Mouse (Mus musculus): ENCODE results near the gene Atp2b2.

Atp2b2 gene

DNA sequence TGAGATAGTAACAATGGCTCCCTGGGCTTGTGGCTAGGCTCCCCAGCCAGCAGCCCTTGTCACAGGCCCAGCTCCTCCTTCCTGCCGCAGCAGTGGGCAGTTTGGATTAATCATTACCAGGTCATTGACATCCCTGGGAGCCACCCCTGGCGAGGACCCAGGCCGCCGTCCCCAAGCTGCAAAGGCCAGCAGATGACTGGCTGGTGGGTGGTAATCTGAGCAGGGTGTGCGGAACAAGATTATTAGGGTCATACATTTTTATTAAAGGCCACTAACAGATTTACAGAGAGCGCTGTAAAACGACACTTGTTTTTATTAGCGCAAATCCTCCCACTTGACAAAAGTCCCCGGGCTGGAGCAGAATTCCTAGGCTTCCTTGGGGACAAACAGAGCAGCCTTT lies 29.6 kb downstream of the Atp2b2 start:
- no peak for DNase-seq (ENCODE audit: low read depth, low spot score)

GRCm38 (mm10) chr6:114011976-114012375 lies 30.4 kb downstream of the Atp2b2 start:
- no peak for DNase-seq (ENCODE audit: low read depth, low spot score)

- no peak for DNase-seq (ENCODE audit: low read depth, low spot score)
Observed at GRCm38 (mm10) chr6:114003796-114004195, 38.6 kb downstream of the Atp2b2 start.

- no peak for DNase-seq (ENCODE audit: low read depth, low spot score)
Observed at GRCm38 (mm10) chr6:114000928-114001327, 41.5 kb downstream of the Atp2b2 start.

DNA sequence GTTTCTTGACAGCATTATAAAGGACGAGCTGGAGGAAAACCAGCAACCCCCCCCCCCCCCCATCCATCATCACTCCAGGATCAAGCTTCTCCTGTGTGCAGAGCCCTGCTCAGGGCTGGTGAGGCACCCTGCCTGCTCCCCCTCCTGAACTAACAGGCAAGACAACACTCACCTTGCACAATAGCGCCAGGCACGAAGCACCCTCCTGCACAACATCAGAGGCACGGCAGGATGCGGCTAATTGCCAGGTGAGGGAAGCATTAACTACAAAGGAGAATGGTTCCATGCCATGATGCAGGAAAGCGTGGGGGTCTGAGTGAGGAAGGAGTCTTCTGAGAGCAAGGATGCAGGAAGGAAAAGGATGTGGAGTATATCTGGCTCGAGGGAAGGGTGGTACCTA lies 42.1 kb downstream of the Atp2b2 start:
- no peak for DNase-seq (ENCODE audit: low read depth, low spot score)

DNA sequence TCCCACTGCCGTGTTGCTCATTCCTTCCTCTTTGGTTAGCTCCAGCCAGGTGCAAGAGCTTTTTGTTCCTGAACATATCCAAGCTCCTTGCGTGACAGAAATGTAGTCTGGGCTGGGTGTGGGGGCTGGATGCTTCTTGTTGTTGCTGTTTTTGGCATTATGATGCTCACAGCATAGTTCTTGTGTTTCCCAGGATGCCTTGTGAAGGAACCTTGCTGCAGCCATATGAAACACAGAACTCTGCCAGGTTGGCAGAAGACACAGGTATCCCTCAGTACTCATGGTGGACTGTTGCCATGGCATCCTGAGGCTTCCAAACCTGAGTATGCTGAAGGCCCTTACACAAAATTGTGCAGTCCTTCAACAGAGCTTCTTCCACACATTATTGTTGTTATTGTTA lies 44.0 kb downstream of the Atp2b2 start:
- no peak for DNase-seq (ENCODE audit: low read depth, low spot score)

DNA sequence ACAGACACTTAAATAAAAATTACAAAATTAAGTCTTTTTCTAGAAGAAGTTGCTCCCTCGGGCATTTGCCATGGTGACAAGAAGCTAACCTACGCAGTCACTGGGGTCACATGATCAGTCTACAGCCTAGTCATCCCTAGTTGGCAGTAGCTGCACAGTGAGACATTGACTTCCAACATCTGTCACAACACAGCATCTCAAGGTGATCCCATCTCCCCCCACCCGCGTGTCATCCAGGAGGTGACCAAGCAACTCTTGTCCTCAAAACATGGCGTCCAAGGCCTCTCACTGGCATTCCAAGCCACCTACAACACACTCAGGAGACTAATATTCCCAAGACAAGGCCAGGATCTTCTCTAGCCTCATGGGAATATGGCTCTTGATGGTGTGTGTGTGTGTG lies 48.2 kb downstream of the Atp2b2 start:
- no peak for DNase-seq (ENCODE audit: low read depth, low spot score)

GRCm38 (mm10) chr6:113992101-113992500 lies 50.3 kb downstream of the Atp2b2 start:
- no peak for DNase-seq (ENCODE audit: low read depth, low spot score)

DNA sequence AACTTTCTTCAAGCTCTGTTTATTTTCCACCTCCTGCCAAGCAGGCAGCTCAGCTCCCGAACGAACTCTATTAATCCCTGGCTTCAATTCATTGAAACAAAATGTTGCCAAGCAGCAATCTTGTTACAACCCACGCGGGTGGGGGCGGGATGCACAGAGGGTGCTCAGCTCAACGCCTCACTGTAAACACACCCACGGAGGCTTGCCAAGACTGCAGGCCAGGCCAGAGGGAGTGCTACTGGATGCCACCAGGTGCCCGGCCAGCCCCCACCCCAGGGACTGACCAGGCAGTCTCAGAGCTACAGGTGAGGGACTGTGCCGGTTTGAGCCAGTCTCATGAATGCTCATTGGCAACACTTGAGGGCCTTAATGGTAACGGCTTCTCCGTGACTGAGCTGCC lies 50.9 kb downstream of the Atp2b2 start:
- no peak for DNase-seq (ENCODE audit: low read depth, low spot score)

GRCm38 (mm10) chr6:113990044-113990443 lies 52.4 kb downstream of the Atp2b2 start:
- no peak for DNase-seq (ENCODE audit: low read depth, low spot score)

DNA sequence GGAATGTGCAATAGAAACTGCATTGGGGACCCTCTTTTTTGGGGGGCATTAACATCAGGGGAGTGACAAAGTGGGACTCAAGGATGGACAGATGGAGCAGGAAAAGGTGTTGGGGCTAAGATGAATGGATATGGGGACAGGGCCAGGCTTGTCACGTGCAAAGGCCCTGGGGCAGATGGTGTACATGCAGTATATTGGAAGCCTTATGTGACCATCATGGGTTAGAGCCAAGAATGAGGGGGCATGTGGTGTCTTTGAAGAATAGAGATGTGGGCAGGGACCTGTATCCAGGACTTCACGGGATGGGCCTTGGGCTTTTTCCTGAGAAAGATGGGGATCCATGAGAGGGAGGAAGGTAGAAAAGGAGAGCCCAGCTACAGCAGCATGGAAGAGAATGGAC lies 53.9 kb downstream of the Atp2b2 start:
- DNase-seq (ENCODE audit: low read depth, low spot score) = no peak

DNA sequence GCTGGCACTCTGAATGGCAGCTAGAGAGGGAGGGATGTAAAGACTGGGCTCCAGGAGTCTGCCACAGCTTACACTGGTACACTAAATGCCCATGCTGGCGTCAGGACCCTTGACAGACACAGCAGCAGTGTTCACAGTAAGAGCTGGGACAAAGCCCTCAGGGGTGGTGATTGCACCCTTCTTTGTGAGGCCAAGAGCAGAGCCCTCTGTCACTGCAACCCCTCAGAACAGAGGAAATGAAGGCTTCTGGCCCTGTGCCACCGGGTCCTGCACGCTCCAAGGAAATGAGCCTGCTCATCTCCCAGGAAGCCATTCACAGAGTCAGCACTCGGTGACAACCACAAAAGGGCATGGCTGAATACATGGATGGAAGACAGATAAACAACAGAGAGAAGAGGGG lies 55.7 kb downstream of the Atp2b2 start:
- no peak for DNase-seq (ENCODE audit: low read depth, low spot score)

DNA sequence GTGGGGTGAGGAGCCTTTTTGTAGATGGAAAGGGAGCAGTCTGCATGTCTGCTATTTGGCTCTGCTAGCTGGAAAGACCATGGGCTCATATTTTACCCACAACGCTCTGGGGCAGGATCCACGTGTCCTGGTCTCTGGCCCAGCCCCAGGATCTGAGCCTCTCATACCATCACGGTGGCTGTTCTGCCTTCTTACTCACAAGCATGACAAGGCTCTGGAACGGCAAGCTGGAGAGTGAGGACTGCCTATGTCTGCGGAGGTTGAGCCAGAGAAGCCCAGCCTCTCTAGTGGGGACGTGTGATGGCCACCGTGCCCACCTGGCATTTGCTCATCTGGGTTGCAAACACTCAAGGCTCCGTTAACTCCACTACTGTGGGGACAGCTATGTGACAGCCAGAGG lies 63.7 kb downstream of the Atp2b2 start:
- DNase-seq (ENCODE audit: low read depth, low spot score) = no peak

DNA sequence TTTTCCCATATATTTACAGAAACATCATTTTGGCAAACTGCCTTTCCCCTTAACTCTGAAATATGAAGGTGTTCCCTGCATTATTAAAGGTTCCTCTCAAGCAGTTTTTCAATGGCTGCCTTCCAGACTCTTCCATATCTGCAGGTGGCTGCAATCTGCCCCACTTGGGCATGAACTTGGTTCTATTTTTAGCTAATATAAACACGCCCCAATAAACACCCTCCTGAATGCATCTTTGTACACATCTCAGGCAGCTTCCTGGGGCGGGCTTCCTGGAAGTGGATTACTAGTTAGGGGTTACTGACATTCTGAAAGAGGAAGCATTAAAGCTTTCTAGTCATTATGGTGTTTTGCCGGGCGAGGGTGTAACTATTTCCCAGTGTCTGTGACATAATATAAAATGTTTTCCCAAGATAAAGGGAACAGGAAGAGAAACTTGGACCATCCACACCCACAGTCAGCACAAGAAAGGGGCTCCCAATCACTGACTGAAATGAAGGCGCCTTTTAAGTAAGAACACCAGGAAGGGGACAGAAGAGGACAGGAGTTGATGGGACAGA lies 64.2 kb downstream of the Atp2b2 start:
- DNase-seq (ENCODE audit: low read depth, low spot score) = no peak

GRCm38 (mm10) chr6:113970900-113971299 lies 71.5 kb downstream of the Atp2b2 start:
- DNase-seq (ENCODE audit: low read depth, low spot score) = no peak

- DNase-seq (ENCODE audit: low read depth, low spot score) = no peak
Observed at GRCm38 (mm10) chr6:113970464-113970863, 71.9 kb downstream of the Atp2b2 start.

DNA sequence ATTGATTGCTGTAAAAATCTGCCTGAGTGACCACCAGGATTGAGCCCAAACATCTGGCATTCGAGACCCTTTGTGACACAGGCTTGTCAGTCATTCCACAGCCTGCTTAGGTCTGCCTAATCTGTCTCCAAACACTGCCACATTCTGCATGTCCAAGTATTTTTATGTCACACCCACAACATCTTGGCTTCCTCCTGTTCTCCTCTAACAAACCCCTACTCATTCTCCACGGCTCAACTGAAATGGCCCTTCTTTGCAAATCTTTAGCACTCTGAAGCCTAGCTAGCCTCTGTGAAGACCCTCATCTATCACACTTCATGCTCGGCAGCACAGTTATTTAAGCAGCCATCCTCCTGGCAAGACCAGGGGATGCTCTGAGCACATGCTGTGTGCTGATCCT lies 72.7 kb downstream of the Atp2b2 start:
- DNase-seq (ENCODE audit: low read depth, low spot score) = no peak

DNA sequence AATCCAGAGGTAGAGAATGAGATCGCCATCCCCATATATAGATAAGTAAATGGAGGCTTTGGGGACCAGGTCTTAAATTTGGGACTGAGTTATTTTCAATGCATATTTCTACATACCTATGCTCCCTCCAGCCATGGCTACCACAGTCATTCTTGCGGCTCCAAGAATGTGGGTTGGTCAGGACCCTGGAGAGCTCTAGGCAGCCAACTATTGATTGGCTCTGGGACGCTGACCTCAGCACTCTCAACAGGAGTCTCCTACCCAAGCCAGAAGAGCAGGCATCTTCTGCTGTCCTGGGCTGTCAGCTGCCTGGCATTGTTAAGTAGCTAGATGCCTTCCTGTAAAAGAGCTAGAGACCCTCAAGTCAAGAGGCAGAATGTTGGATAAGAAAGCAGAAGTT lies 79.6 kb downstream of the Atp2b2 start:
- DNase-seq (ENCODE audit: low read depth, low spot score) = peak; percentile 55

GRCm38 (mm10) chr6:113961658-113962057 lies 80.8 kb downstream of the Atp2b2 start:
- no peak for DNase-seq (ENCODE audit: low read depth, low spot score)

DNA sequence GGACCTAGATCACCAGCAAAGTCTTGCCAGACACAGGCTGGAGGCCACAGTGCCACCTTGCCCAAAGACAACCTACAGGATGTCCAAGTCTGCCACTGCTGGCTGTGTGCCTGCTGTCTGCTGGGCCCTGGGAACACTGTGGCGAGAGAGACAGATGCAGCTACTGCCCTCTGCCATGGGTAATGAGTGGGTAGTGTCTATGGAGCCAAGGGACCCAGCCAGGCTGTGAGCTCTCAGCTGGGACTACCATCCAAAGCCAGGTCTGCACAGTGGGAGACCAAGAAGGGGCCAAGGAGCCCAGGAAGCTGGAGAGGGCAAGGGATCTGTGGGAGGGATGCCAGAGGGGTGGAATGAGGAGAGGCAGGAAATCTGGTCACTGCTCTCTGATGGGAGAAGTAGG lies 83.1 kb downstream of the Atp2b2 start:
- DNase-seq (ENCODE audit: low read depth, low spot score) = no peak

- no peak for DNase-seq (ENCODE audit: low read depth, low spot score)
Observed at GRCm38 (mm10) chr6:113958714-113959113, 83.7 kb downstream of the Atp2b2 start.

DNA sequence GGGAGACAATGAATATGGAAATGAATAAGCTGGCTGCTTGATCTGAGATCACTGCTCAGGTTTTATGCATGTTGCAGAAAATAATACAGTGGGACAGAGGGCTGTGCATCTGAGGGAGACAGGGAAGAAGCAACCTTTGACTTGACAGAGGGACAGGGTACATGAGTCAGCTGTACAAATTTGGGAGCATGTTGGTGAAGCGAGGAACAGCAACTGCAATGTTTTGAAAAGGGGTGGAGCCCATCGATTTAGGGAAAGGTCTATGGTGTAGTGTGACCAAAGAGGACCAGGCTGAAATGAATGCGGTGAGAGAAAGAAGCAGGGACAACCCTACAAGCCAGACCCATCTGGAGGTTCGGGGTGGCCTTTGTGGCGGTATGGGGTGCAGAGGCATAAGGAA lies 84.4 kb downstream of the Atp2b2 start:
- DNase-seq (ENCODE audit: low read depth, low spot score) = no peak

DNA sequence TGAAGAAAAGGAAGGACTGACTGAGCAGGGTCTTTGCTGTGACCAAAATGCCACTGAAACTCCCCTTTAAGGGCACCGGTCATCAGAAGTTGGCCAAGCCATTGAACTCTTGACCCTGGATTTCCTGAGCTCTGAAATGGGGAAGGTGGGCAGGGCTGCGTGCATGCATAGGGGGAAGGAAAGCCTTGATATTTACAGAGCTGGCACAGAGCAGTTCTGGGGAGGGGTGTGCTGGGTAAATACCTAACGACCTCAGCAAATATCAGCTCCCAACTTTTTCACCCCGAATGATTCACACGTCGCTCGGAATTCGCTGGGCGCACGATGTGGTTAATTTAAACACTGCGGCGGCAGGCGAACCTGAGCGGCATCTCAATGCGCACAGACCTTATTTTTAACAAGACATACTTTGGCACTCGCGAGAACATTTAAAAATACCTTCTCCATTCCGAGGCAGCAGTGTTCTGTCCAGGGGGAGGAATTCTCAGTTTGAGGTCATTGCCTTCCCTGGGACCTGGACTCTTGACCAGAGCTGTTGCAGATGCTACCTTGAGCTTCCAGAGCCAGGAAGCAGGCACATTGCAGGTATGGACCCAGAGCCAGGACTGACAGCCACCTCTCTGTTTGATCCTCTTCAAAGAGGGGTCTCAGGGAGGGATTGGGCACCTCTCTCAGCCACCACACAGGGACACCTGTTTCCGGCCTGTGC lies 85.0 kb downstream of the Atp2b2 start:
- DNase-seq (ENCODE audit: low read depth, low spot score) = no peak

GRCm38 (mm10) chr6:113947515-113947914 lies 94.9 kb downstream of the Atp2b2 start:
- no peak for DNase-seq (ENCODE audit: low read depth, low spot score)
